Mouse (Mus musculus): Measurements from ENCODE around the gene Cubn. TPM values are rescaled to one million over a fixed set of nuclear protein-coding genes. Genes with fewer than 3 reads are reported as not detected.

Gene Cubn
- polyA plus RNA-seq, 1 experiment from 2014 or later: 0.84 TPM

DNA sequence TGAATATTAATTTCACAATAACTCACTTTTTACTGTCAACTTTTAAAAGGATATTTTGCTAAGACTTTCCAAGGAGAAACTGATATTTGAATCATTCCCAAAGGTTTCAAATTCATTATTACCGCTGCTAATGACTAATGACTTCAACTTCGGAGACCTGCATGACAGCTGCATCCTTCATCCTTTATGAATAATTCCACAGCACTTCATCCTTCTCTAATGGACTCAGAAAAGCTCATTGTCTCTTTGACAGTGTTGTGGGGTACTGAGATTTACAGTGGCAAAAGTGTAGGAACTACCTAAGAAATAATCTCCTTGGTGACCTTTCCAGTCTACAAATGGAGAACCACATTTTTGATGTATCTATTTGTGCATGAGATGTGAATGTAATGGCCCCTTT is 33.5 kb downstream of the Cubn start:
- Histone ChIP-seq H3K9ac (ENCODE audit: low read length) (no peak overlapping the region), H3K27ac (ENCODE audit: low read length) (no peak overlapping the region), H3K4me1 (ENCODE audit: control insufficient read depth, insufficient read depth, low read length) (no peaks in the 10 kb centered on the region), H3K4me3 (replicated peaks; ENCODE audit: low read length) (no peak overlapping the region), H3K36me3 (ENCODE audit: control insufficient read depth, insufficient read depth, low read length) (no peaks in the 10 kb centered on the region), H3K27me3 (ENCODE audit: control insufficient read depth, insufficient read depth, low read length) (no peaks in the 10 kb centered on the region), H3K9me3 (replicated peaks; ENCODE audit: control insufficient read depth, low read length) (no peaks in the 10 kb centered on the region), H3K4me2 (ENCODE audit: low read depth, low read length) (no peak overlapping the region)
- WGBS: 76% methylated on average over 2 of the region's 2 CpGs
- no peak for ATAC-seq (ENCODE audit: insufficient read depth, low FRiP score)

DNA sequence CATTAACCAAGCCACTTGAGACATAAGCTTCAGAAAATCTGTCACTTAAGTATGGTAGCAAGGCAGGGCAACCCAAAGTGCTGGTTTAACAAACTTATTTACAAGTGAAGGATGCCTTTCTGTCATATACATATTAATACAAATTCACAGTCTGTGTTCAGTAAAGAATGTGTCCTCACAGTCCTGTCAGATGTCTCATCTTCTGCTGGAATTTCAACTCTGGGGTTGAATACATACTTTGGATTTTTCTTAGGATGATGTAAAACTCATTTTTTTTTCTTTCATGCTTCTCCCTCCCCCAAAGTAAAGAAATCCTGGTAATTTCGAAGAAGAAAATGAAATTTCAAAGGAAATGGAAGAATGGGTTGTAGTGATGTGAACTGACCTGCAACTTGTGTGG is 34.8 kb downstream of the Cubn start:
- 74% methylated on average over 1 of the region's 1 CpGs for WGBS

DNA sequence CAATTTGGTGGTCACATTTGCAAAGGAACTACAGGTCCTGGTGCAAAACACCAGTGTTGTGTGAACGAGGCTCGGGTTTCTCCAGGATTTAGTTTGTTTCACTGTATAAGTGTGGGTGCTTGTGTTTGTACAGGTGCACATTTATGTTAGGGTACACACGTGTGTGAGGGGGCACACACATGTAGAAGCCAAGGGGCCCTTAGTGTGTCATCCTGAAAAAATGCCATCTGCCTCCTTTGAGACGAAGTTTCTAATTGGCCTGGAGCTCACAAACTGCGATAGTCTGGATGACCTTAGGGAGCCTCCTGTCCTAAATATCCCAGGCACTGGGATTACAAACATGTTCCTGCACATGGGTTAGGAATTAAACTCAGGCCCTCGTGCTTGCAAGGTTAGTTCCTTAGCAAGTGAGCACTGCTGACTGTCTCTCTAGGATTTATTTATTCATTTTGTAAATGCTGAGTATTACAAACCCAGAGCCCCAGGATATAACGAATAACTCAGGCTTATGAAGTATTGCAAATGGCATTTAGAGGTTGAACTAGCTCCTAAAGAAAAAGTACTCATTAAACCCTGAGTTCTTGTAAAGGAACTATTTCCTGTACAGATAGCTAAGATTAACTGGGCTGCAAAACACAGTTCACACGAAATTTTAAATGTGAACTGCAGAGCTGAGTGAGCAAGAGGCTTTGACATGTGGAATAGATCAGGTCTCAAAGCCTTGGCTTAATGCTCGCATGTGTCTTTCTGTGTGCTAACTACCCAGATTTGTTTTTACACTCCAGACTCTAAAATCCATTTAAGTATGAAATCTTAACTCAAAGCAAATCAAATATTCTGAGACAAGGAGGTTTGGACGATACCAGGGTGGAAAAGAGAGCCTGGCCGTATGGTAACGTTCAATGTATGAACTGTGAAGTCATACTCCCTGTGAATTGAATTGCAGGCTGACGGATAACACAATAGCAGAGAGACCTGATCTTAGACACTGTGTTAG is 39.8 kb downstream of the Cubn start:
- Histone ChIP-seq H3K27me3 (ENCODE audit: control insufficient read depth, insufficient read depth, low read length) (no peaks in the 10 kb centered on the region), H3K4me3 (replicated peaks; ENCODE audit: low read length) (no peak overlapping the region), H3K27ac (ENCODE audit: low read length) (no peak overlapping the region), H3K9me3 (replicated peaks; ENCODE audit: control insufficient read depth, low read length) (no peaks in the 10 kb centered on the region), H3K4me2 (ENCODE audit: low read depth, low read length) (no peak overlapping the region), H3K36me3 (ENCODE audit: control insufficient read depth, insufficient read depth, low read length) (no peaks in the 10 kb centered on the region), H3K4me1 (ENCODE audit: control insufficient read depth, insufficient read depth, low read length) (no peaks in the 10 kb centered on the region), H3K9ac (ENCODE audit: low read length) (no peak overlapping the region)
- no peak for ATAC-seq (ENCODE audit: insufficient read depth, low FRiP score)
- WGBS: 48% methylated on average over 13 of the region's 13 CpGs

More for the DNA sequence above, 34.8 kb downstream of the Cubn start:
- H3K27me3 ChIP-seq (ENCODE audit: control insufficient read depth, insufficient read depth, low read length): no peaks in the 10 kb centered on the region
- no peaks in the 10 kb centered on the region for H3K9me3 ChIP-seq (replicated peaks; ENCODE audit: control insufficient read depth, low read length)
- no peak overlapping the region for H3K9ac ChIP-seq (ENCODE audit: low read length)
- H3K36me3 ChIP-seq (ENCODE audit: control insufficient read depth, insufficient read depth, low read length): no peaks in the 10 kb centered on the region
- H3K4me3 ChIP-seq (replicated peaks; ENCODE audit: low read length): no peak overlapping the region
- no peaks in the 10 kb centered on the region for H3K4me1 ChIP-seq (ENCODE audit: control insufficient read depth, insufficient read depth, low read length)
- no peak for ATAC-seq (ENCODE audit: insufficient read depth, low FRiP score)
- H3K4me2 ChIP-seq (ENCODE audit: low read depth, low read length): no peak overlapping the region
- H3K27ac ChIP-seq (ENCODE audit: low read length): no peak overlapping the region

DNA sequence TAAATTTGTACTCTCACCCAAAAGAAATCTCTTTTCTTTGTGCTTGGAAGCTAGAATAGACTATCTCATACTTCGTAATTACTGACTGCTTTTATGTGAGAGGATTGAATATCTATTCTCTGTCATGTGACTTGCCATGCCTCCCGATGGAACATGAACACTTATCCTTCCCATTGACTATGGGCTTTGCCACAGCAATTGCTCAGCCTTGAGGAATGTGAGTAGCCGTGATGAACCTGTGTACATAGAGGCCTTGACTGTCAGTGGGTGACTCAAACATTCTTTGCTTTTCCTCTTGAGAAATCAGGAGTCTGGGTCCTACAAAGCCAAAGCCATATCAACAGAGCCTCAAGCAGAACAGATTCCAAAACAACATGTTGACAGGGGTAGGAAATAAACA is 40.7 kb downstream of the Cubn start:
- no peaks in the 10 kb centered on the region for H3K27me3 ChIP-seq (ENCODE audit: control insufficient read depth, insufficient read depth, low read length)
- no peaks in the 10 kb centered on the region for H3K36me3 ChIP-seq (ENCODE audit: control insufficient read depth, insufficient read depth, low read length)
- H3K4me1 ChIP-seq (ENCODE audit: control insufficient read depth, insufficient read depth, low read length): no peaks in the 10 kb centered on the region
- no peak overlapping the region for H3K27ac ChIP-seq (ENCODE audit: low read length)
- no peak overlapping the region for H3K4me3 ChIP-seq (replicated peaks; ENCODE audit: low read length)
- no peak for ATAC-seq (ENCODE audit: insufficient read depth, low FRiP score)
- no peak overlapping the region for H3K9ac ChIP-seq (ENCODE audit: low read length)
- 65% methylated on average over 3 of the region's 3 CpGs for WGBS
- H3K4me2 ChIP-seq (ENCODE audit: low read depth, low read length): no peak overlapping the region
- H3K9me3 ChIP-seq (replicated peaks; ENCODE audit: control insufficient read depth, low read length): no peaks in the 10 kb centered on the region

DNA sequence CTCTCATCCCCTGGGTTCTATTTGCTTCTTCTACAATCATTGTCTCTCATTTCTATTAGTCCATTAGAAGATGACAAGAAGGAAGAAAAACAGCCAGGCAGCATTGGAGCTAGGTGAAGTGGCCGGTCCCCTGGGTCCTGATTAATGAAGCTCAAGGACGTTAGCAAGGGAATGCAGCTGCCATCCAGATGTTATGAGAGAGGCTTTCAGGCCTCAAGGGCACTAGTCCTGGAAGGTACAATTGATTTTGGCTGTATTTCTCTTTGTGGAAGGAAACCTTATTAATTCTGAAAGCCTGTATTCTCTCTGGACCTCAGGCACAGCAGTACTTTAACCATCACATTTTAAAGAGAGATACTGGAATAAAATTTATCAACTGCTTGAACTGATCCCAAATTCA is 41.1 kb downstream of the Cubn start:
- Histone ChIP-seq H3K27me3 (ENCODE audit: control insufficient read depth, insufficient read depth, low read length) (no peaks in the 10 kb centered on the region), H3K4me1 (ENCODE audit: control insufficient read depth, insufficient read depth, low read length) (no peaks in the 10 kb centered on the region), H3K9me3 (replicated peaks; ENCODE audit: control insufficient read depth, low read length) (no peaks in the 10 kb centered on the region), H3K9ac (ENCODE audit: low read length) (no peak overlapping the region), H3K27ac (ENCODE audit: low read length) (no peak overlapping the region), H3K4me3 (replicated peaks; ENCODE audit: low read length) (no peak overlapping the region), H3K36me3 (ENCODE audit: control insufficient read depth, insufficient read depth, low read length) (no peaks in the 10 kb centered on the region), H3K4me2 (ENCODE audit: low read depth, low read length) (no peak overlapping the region)
- 54% methylated on average over 2 of the region's 2 CpGs for WGBS
- no peak for ATAC-seq (ENCODE audit: insufficient read depth, low FRiP score)

DNA sequence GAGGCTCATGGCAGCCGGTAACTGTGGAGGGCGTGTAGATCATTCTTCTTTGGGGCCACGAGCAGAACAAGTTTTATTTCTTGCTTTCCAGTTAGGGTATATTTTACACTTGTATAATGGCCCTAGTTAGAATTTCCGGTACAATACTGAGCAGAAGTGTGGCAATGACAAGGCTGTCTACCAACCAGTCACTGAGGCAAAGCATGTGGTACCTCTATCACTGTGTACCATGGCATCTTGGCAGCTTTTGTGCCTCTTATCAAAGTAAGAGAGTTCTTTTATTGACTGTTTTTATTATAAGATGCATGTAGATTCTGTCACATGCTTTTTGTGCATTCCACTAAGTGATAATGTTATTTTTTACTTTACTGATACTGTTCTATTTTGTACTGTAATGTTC is 46.5 kb downstream of the Cubn start:
- H3K9me3 ChIP-seq (replicated peaks; ENCODE audit: control insufficient read depth, low read length): no peaks in the 10 kb centered on the region
- ATAC-seq (ENCODE audit: insufficient read depth, low FRiP score): no peak
- H3K4me3 ChIP-seq (replicated peaks; ENCODE audit: low read length): no peak overlapping the region
- H3K27me3 ChIP-seq (ENCODE audit: control insufficient read depth, insufficient read depth, low read length): no peaks in the 10 kb centered on the region
- WGBS: 91% methylated on average over 4 of the region's 4 CpGs
- H3K4me1 ChIP-seq (ENCODE audit: control insufficient read depth, insufficient read depth, low read length): no peaks in the 10 kb centered on the region
- H3K27ac ChIP-seq (ENCODE audit: low read length): no peak overlapping the region
- H3K9ac ChIP-seq (ENCODE audit: low read length): no peak overlapping the region
- H3K36me3 ChIP-seq (ENCODE audit: control insufficient read depth, insufficient read depth, low read length): no peaks in the 10 kb centered on the region
- no peak overlapping the region for H3K4me2 ChIP-seq (ENCODE audit: low read depth, low read length)

DNA sequence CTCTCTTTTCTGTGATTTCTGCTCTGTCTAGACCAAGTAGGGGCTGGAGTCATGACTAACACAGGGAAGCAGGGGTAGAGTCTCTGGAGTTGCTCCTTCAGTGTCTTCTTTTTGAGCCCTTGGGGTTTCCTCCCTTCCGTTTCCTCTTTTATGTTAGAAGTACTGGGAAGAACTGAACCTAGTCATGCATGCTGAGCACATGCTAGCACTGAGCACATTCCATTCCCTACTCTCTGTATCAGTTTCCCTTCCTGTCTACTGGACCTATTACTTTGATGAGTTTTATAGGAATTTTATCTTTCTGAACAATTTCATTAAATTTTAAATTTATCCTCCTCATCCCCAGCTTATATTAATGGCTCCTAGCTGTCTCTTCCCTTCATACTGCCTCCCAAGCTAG is 52.6 kb downstream of the Cubn start:
- H3K27ac ChIP-seq (ENCODE audit: low read length): no peak overlapping the region
- no peak overlapping the region for H3K4me3 ChIP-seq (replicated peaks; ENCODE audit: low read length)
- H3K9ac ChIP-seq (ENCODE audit: low read length): no peak overlapping the region
- 82% methylated on average over 1 of the region's 1 CpGs for WGBS
- no peak overlapping the region for H3K4me2 ChIP-seq (ENCODE audit: low read depth, low read length)
- H3K36me3 ChIP-seq (ENCODE audit: control insufficient read depth, insufficient read depth, low read length): no peaks in the 10 kb centered on the region
- no peaks in the 10 kb centered on the region for H3K4me1 ChIP-seq (ENCODE audit: control insufficient read depth, insufficient read depth, low read length)
- no peak for ATAC-seq (ENCODE audit: insufficient read depth, low FRiP score)
- no peaks in the 10 kb centered on the region for H3K9me3 ChIP-seq (replicated peaks; ENCODE audit: control insufficient read depth, low read length)
- H3K27me3 ChIP-seq (ENCODE audit: control insufficient read depth, insufficient read depth, low read length): no peaks in the 10 kb centered on the region

DNA sequence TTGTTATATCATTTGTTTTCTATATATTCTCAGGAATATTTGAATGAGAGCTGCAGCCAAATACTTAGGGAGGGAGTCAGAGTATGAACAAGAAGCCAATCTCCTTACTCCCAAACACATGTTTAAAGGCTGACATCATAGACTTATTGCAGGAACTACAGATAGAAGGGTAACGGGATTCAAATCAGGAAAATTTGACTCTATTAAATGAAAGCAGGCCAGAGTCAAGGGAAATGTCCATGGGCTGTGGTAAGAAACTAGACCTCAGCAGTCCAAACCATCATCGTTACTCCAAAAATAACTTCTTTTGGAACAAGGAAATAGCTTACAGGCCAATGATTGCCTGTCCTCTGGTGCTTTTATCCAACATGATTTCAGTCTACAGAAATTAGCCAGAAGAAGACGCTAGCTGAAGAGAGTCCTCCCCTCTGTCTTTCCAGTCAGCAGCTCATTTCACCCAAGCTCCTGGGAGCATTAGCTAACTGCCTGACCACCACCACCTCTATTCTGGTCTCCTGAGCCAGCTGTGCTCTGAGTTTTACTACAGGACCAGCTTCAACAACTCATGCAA is 53.3 kb downstream of the Cubn start:
- 72% methylated on average over 3 of the region's 3 CpGs for WGBS
- Histone ChIP-seq H3K27me3 (ENCODE audit: control insufficient read depth, insufficient read depth, low read length) (no peaks in the 10 kb centered on the region), H3K9ac (ENCODE audit: low read length) (no peak overlapping the region), H3K27ac (ENCODE audit: low read length) (no peak overlapping the region), H3K4me2 (ENCODE audit: low read depth, low read length) (no peak overlapping the region), H3K4me1 (ENCODE audit: control insufficient read depth, insufficient read depth, low read length) (no peaks in the 10 kb centered on the region), H3K4me3 (replicated peaks; ENCODE audit: low read length) (no peak overlapping the region), H3K36me3 (ENCODE audit: control insufficient read depth, insufficient read depth, low read length) (no peaks in the 10 kb centered on the region), H3K9me3 (replicated peaks; ENCODE audit: control insufficient read depth, low read length) (no peaks in the 10 kb centered on the region)
- ATAC-seq (ENCODE audit: insufficient read depth, low FRiP score): no peak

DNA sequence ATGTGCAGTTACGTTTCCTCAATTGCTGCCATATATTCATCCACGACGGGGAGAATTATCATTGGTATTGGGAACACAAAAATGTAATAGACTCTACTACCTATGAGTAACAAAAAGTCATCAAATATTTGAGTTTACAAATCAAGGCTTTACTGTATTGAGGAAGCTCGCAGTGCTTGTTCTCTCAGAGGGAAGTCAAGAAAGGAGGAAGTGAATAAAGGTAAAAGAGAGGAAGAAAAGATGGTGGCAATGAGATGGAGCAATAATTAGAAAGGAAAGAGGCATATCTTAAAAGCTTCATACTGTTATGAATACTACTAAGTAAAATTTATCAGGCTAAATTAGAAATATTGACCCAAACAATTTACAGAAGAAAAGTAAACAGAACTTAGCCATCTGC is 59.6 kb downstream of the Cubn start:
- 71% methylated on average over 4 of the region's 4 CpGs for WGBS
- Histone ChIP-seq H3K9ac (ENCODE audit: low read length) (no peak overlapping the region), H3K27ac (ENCODE audit: low read length) (no peak overlapping the region), H3K4me3 (replicated peaks; ENCODE audit: low read length) (no peak overlapping the region), H3K9me3 (replicated peaks; ENCODE audit: control insufficient read depth, low read length) (no peaks in the 10 kb centered on the region), H3K27me3 (ENCODE audit: control insufficient read depth, insufficient read depth, low read length) (no peaks in the 10 kb centered on the region), H3K4me2 (ENCODE audit: low read depth, low read length) (no peak overlapping the region), H3K36me3 (ENCODE audit: control insufficient read depth, insufficient read depth, low read length) (no peaks in the 10 kb centered on the region), H3K4me1 (ENCODE audit: control insufficient read depth, insufficient read depth, low read length) (no peaks in the 10 kb centered on the region)
- no peak for ATAC-seq (ENCODE audit: insufficient read depth, low FRiP score)

Data from stomach, embryonic 16.5 days (tissue).